8 mouse cellular contexts compared by ENCODE assay signal in the genomic region with DNA sequence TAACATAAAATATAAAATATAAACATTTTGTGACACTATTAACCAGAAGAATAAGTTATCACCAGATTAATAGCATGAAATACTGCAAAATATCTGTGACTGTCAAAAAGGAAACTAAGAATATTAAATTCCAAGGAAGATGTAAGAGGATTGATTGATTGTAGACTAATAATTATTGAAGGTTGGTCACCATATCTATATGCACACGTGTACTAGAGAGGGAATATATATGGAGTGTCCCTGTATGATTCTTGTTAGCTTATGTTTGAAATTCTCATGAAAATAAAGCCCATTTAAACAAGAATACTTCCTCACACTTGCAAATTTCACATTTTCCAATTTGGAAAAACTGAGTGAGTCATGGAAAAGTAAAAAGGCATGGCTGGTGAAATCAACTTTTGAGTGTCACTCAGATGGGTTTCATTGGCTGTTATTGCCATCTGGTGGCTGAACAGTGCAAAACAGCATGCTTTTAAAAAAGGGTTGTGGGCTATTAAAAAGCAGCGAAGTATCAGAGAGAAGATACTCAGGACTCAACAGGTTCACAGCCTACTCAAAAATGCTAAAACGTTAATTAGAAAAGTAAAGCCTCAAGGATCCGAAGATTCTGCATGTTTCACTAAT.
A peak's percentile ranks its signal among the peaks of the same experiment; 100 is the strongest.
DNase-seq lines count a peak whose midpoint lies in the region; ATAC-seq and TF ChIP-seq lines count a peak whose summit lies in the region.

No protein-coding gene starts in this region.

- no peaks in the 10 kb centered on the region for H3K4me1 ChIP-seq in ES-E14 (ENCODE audit: control insufficient read depth in 2 of 2, insufficient read depth in 2 of 2, low read length in 2 of 2, poor library complexity in 1 of 2)
- no peaks in the 10 kb centered on the region for H3K4me1 ChIP-seq in kidney, postnatal 0 days (replicated peaks; ENCODE audit: insufficient read depth, low read length)
- no peaks in the 10 kb centered on the region for H3K4me1 ChIP-seq in liver, embryonic 14.5 days (replicated peaks; ENCODE audit: control insufficient read depth in 2 of 2, insufficient read depth in 2 of 2, low read length in 1 of 2)

- H3K27ac ChIP-seq in ES-E14 (ENCODE audit: insufficient read depth, low read depth, low read length, poor library complexity, severe bottlenecking): no peak overlapping the region
- no peak overlapping the region for H3K27ac ChIP-seq in kidney, postnatal 0 days
- no peak overlapping the region for H3K27ac ChIP-seq in liver, embryonic 14.5 days

- H3K27me3 ChIP-seq in kidney, postnatal 0 days (ENCODE audit: insufficient read depth, low read length): no peaks in the 10 kb centered on the region
- no peaks in the 10 kb centered on the region for H3K27me3 ChIP-seq in liver, embryonic 14.5 days (ENCODE audit: control insufficient read depth, insufficient read depth, low read length)

- no peaks in the 10 kb centered on the region for H3K9me3 ChIP-seq in ES-E14 (ENCODE audit: control insufficient read depth, insufficient read depth, low read depth, low read length)
- no peaks in the 10 kb centered on the region for H3K9me3 ChIP-seq in kidney, postnatal 0 days (replicated peaks; ENCODE audit: low read length)
- no peaks in the 10 kb centered on the region for H3K9me3 ChIP-seq in liver, embryonic 14.5 days (ENCODE audit: control insufficient read depth, low read length)

- 32% methylated on average over 4 of the region's 4 CpGs for WGBS in kidney, postnatal 0 days
- 32% methylated on average over 4 of the region's 4 CpGs for WGBS in liver, embryonic 14.5 days (ENCODE audit: insufficient replicate concordance)

- peak; percentile 46 for DNase-seq in heart, adult 8-10 months (ENCODE audit: low spot score)
- no peak for DNase-seq in heart, adult 11 months
- DNase-seq in ES-E14 (ENCODE audit: low read depth, low spot score): peak; percentile 36
- peak; percentile 38 for DNase-seq in embryo, embryonic 9.5 days (ENCODE audit: extremely low spot score)
- DNase-seq in kidney, postnatal 0 days (ENCODE audit: low spot score): peak; percentile 81
- DNase-seq in liver, embryonic 14.5 days (ENCODE audit: low read depth in 3 of 3, low spot score in 3 of 3): no peak
- peak; percentile 62 to 75 for DNase-seq in right cerebral cortex, postnatal 10 days (ENCODE audit: low spot score in 2 of 2)

- peak; percentile 89 for TF ChIP-seq CTCF in kidney, postnatal 0 days (IDR thresholded peaks at IDR 0.05; ENCODE audit: low read depth)
- TF ChIP-seq CTCF in liver, embryonic 14.5 days (IDR thresholded peaks at IDR 0.05; ENCODE audit: low read depth): peak; percentile 38; the same call in 1 of the 2 replicates

- H3K36me3 ChIP-seq in ES-E14 (ENCODE audit: control insufficient read depth, insufficient read depth, low read length, poor library complexity, severe bottlenecking): no peaks in the 10 kb centered on the region
- H3K36me3 ChIP-seq in kidney, postnatal 0 days (ENCODE audit: insufficient read depth, low read length): no peaks in the 10 kb centered on the region
- no peaks in the 10 kb centered on the region for H3K36me3 ChIP-seq in liver, embryonic 14.5 days (replicated peaks; ENCODE audit: control insufficient read depth, insufficient read depth, low read depth)

- H3K4me2 ChIP-seq in kidney, postnatal 0 days (ENCODE audit: low read length): no peak overlapping the region
- H3K4me2 ChIP-seq in liver, embryonic 14.5 days (ENCODE audit: low read depth): no peak overlapping the region

- TF ChIP-seq EP300 in liver, embryonic 14.5 days (IDR thresholded peaks at IDR 0.05; ENCODE audit: low read depth): no peak

- H3K9ac ChIP-seq in ES-E14 (ENCODE audit: insufficient read depth, low read depth, low read length, poor library complexity, severe bottlenecking): no peak overlapping the region
- no peak overlapping the region for H3K9ac ChIP-seq in kidney, postnatal 0 days (ENCODE audit: low read depth, low read length)
- no peak overlapping the region for H3K9ac ChIP-seq in liver, embryonic 14.5 days (replicated peaks)

- no peak overlapping the region for H3K4me3 ChIP-seq in ES-E14 (ENCODE audit: insufficient read depth in 1 of 2, low read depth in 1 of 2, low read length in 2 of 2, poor library complexity in 1 of 2, severe bottlenecking in 1 of 2)
- H3K4me3 ChIP-seq in kidney, postnatal 0 days (replicated peaks; ENCODE audit: low read depth, low read length): no peak overlapping the region
- no peak overlapping the region for H3K4me3 ChIP-seq in liver, embryonic 14.5 days (ENCODE audit: insufficient read depth in 1 of 2, low read depth in 2 of 2, low read length in 2 of 2)

- no peak for ATAC-seq in kidney, postnatal 0 days (replicated peaks; ENCODE audit: low FRiP score, low read depth)
- no peak for ATAC-seq in liver, embryonic 14.5 days (ENCODE audit: insufficient read depth)
- no peak for ATAC-seq in megakaryocyte-erythroid progenitor cell, adult 5-6 weeks (replicated peaks; ENCODE audit: low FRiP score, low TSS enrichment, poor library complexity, severe bottlenecking)

- in situ Hi-C loops in ES-E14 (cut with MboI; ENCODE audit: low sequenced_read_pairs in 2 of 2, unreplicated experiment in 2 of 2): loop anchor here in 1 of 2 experiments (25.0 kb wide), 1 partner anchor 369 kb away; no protein-coding TSS in a partner anchor

TF ChIP-seq in ES-E14, 5 proteins besides CTCF, POLR2A, EP300 and RAD21:
- no peak for TF ChIP-seq ZNF384 (IDR thresholded peaks at IDR 0.05; ENCODE audit: low read depth, low read length)
- TF ChIP-seq HCFC1 (IDR thresholded peaks at IDR 0.05; ENCODE audit: borderline replicate concordance, insufficient read depth, low read length): no peak
- TF ChIP-seq ZC3H11A (IDR thresholded peaks at IDR 0.05; ENCODE audit: borderline replicate concordance, low read depth, low read length): peak; percentile 97

Comparison
In these comparisons a context has a peak if more than half of its experiments do, and no peak if none do; other contexts are left out.
1. DNase-seq: peak in heart, adult 8-10 months (single experiment), ES-E14 (single experiment), embryo, embryonic 9.5 days (single experiment), kidney, postnatal 0 days (single experiment) and right cerebral cortex, postnatal 10 days (2 of 2); none in heart, adult 11 months (single experiment) and liver, embryonic 14.5 days (0 of 3).